Mouse (Mus musculus): ENCODE measurements around the gene Palld.
A peak's percentile ranks its signal among the peaks of the same experiment; 100 is the strongest.

GRCm38 (mm10) chr8:61712426-61712825 is 190.1 kb downstream of the Palld start:
- TF ChIP-seq POLR2A (IDR thresholded peaks at IDR 0.05; ENCODE audit: low read depth, low read length) (no peak), CTCF (IDR thresholded peaks at IDR 0.05; ENCODE audit: extremely low read depth, insufficient read length, insufficient replicate concordance, low read depth, low read length) (0 out of 2 replicates have a peak, but pooled peaks have one; percentile 10)

All from small intestine, adult 2 months (tissue).